Mouse (Mus musculus): ENCODE results near the gene Pth2.

Pth2 gene

GRCm38 (mm10) chr7:45153586-45153985 is 27.2 kb upstream of the Pth2 start:
- peak; percentile 70 for DNase-seq (ENCODE audit: low read depth, low spot score)

- peak; percentile 96 for DNase-seq (ENCODE audit: low read depth, low spot score)
Measured at GRCm38 (mm10) chr7:45154096-45154992, 26.5 kb upstream of the Pth2 start, which contains the start of the genes Pih1d1 and Aldh16a1. Gene Pih1d1 (plus strand): TSS chr7:45154303. Gene Aldh16a1 (minus strand): TSS chr7:45154584.

GRCm38 (mm10) chr7:45154993-45155514 is 25.7 kb upstream of the Pth2 start:
- DNase-seq (ENCODE audit: low read depth, low spot score), result peak; percentile 91

GRCm38 (mm10) chr7:45155590-45155989 is 25.2 kb upstream of the Pth2 start:
- DNase-seq (ENCODE audit: low read depth, low spot score), result peak; percentile 93

- DNase-seq (ENCODE audit: low read depth, low spot score), result no peak
Measured at GRCm38 (mm10) chr7:45156206-45156605, 24.6 kb upstream of the Pth2 start.

GRCm38 (mm10) chr7:45157459-45157858 is 23.3 kb upstream of the Pth2 start:
- no peak for DNase-seq (ENCODE audit: low read depth, low spot score)

GRCm38 (mm10) chr7:45158991-45159390 is 21.8 kb upstream of the Pth2 start:
- no peak for DNase-seq (ENCODE audit: low read depth, low spot score)

GRCm38 (mm10) chr7:45160316-45160800 is 20.4 kb upstream of the Pth2 start:
- no peak for DNase-seq (ENCODE audit: low read depth, low spot score)

GRCm38 (mm10) chr7:45160866-45161265 is 19.9 kb upstream of the Pth2 start:
- no peak for DNase-seq (ENCODE audit: low read depth, low spot score)

GRCm38 (mm10) chr7:45161612-45162473 is 19.0 kb upstream of the Pth2 start:
- DNase-seq (ENCODE audit: low read depth, low spot score), result peak; percentile 98

- DNase-seq (ENCODE audit: low read depth, low spot score), result no peak
Measured at GRCm38 (mm10) chr7:45162551-45162950, 18.2 kb upstream of the Pth2 start.

GRCm38 (mm10) chr7:45162996-45163615 is 17.7 kb upstream of the Pth2 start:
- no peak for DNase-seq (ENCODE audit: low read depth, low spot score)

GRCm38 (mm10) chr7:45163735-45164490 is 16.9 kb upstream of the Pth2 start, which contains the start of gene Slc17a7:
Gene Slc17a7 (plus strand): TSS chr7:45163949.
- DNase-seq (ENCODE audit: low read depth, low spot score), result peak; percentile 59

GRCm38 (mm10) chr7:45164833-45165232 is 16.0 kb upstream of the Pth2 start:
- DNase-seq (ENCODE audit: low read depth, low spot score), result no peak

- no peak for DNase-seq (ENCODE audit: low read depth, low spot score)
Measured at GRCm38 (mm10) chr7:45165701-45166100, 15.1 kb upstream of the Pth2 start.

- no peak for DNase-seq (ENCODE audit: low read depth, low spot score)
Measured at GRCm38 (mm10) chr7:45166950-45167401, 13.8 kb upstream of the Pth2 start.

GRCm38 (mm10) chr7:45167761-45168445 is 12.9 kb upstream of the Pth2 start:
- DNase-seq (ENCODE audit: low read depth, low spot score), result no peak

GRCm38 (mm10) chr7:45168656-45169055 is 12.1 kb upstream of the Pth2 start:
- DNase-seq (ENCODE audit: low read depth, low spot score), result no peak

- no peak for DNase-seq (ENCODE audit: low read depth, low spot score)
Measured at GRCm38 (mm10) chr7:45169495-45169894, 11.3 kb upstream of the Pth2 start.

GRCm38 (mm10) chr7:45172974-45173373 is 7.8 kb upstream of the Pth2 start:
- DNase-seq (ENCODE audit: low read depth, low spot score), result peak; percentile 70
